Mouse (Mus musculus) adipocyte (in vitro differentiated cells): ENCODE results near the gene Prss35.

Experiments used
- DNase-seq: peaks from one replicate; pipeline ENCODE4 v3.0.0-alpha.2; 2016; ENCODE audit warnings: low spot score

The Prss35 gene

DNA sequence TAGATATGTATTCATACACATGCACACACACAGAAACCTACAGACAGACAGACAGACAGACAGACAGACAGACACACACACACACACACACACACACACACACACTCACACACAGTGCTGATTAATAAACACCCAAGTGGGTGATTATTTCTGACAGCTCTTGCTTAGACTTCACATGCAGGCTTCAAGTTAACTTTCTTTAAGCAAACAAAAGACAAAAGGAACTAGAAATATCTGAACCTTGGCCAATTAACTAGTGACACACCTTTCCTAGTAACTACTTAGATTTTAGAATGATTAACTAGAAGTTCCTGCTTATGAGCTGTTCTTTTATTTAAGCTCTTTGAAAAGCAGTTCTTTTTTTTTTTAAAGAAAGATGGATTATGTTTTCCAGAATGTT, 9.1 kb upstream of the Prss35 start:
- DNase-seq = no peak

- DNase-seq = no peak
Observed at GRCm38 (mm10) chr9:86734795-86735194, 8.7 kb upstream of the Prss35 start.

DNA sequence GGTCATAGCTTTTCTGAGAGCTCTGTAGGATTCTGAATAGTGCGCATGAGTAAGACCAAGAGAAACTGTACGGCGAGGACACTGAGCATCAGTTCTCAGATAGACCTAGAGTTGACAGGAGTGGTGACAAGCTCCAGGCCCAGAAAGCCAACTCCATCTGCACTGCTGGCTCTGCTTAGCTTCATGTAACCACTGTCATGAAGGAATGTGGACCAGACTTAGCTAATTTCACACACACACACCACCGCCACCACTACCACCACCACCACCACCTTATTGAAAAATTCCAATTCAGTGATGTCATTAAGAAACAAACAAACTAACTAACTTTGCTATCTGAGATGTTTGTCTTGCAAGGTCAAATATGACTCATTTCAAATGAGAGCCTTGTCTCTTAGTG, 6.5 kb upstream of the Prss35 start:
- DNase-seq = no peak

DNA sequence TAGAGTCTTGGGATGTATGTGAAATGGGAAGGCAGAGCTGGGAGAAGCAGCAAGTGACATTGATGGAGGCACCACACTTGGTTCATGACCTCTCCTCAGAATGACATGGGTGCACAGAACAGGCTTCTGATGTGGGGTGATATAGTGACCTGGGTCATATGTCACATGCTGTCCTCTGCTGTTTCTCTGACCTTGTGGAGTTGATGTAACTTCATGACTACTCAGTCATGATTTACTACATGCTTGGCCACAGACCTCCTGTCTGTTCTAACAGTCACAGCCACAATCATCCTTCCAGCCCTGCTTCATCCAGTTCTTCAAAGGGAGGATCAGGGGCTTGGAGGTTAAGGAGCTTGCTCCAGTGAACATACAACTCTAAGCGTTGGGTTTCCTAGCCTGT, 5.4 kb upstream of the Prss35 start:
- no peak for DNase-seq

GRCm38 (mm10) chr9:86738801-86739200, 4.6 kb upstream of the Prss35 start:
- no peak for DNase-seq

- DNase-seq = no peak
Observed at GRCm38 (mm10) chr9:86739971-86740370, 3.5 kb upstream of the Prss35 start.

DNA sequence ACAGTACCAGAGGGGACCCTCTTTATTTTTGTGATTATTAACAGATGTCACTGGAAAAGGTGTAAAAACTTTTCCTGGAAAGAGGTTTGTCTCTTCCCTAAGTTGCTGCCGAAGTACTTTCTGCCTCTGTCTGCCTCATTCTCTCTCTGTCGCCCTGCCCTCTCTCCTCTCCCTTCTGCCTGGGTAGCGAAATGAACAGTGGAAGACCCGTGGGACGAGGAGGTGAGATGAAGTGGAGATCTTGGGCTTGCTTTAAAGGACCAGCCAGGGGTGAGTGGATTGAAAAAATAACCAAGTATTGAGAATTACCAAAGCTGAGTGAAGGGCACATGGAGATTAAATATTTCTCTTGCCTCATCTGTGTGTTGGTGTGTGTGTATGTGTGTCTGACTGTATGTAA, 592 bp downstream of the Prss35 start:
- no peak for DNase-seq

DNA sequence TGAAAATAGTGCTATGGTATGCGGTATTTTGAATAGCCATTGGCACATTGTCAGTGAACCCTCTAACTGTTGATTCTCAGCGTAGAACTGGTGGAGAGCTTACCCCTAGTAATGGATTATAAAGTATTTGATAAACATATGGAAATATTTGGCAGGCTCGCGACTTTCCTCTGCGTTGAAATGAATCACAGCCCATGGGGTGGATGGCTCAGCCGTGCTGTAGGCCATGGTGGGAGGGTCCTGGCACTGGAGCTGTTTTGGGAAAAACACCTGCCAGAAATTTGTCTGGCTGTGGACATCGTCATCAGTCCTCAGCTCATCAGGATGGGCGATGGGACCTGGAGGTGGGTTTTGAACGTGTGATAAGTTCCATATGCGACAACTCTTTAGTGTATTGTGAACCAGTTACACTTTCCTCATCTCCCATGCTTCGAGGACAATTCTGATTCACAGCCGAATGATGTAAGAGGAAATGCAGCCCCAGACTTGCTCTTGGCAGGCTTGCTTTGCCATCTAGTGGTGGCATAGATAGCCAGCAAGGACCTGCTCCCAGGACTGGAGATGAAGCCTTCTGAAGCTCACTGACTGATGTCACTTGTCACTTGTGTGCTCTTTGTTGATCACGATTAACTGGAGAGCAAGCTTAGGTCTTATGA, 2.6 kb downstream of the Prss35 start:
- peak; percentile 88 for DNase-seq

DNA sequence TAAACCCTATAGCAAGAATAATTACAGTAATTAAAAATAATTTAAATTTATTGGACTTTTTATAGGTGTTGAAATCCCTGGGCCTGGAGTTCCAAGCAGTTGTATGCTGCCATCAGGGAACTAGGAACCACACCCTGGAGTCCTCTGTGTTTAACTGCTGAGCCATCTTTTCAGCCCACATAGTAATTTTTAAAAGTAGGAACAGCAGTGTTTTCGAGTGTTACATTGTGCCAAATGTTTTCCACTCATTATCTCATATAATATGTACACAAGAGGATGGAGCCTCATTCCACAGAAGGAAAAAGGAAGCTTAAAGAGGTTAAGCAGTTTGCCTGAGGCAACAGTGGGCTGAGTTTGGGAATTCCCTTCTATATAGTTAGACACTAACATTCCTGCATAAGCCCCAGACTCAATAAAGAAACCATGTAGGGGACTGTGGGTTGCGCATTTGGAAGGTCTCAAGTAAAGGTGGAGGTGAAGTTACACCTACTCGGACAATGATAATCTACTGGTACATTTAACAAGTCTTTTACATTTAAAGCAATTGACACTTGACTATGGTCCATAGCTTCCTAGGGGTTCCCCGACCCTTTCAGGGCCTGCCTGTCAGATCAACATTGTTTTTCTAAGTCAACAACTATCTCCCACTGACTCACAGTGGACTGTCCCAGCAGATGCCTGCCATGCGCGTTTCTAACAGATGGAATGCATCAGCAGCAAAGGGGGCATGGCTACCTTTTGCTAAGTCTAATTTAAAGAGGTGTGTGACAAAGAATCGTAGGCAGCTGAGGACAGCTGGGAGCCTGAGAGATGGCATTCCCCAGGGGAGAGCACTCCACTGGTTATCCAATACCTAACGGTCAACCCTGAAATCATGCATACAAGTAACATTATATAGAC, 19.3 kb downstream of the Prss35 start:
- no peak for DNase-seq

DNA sequence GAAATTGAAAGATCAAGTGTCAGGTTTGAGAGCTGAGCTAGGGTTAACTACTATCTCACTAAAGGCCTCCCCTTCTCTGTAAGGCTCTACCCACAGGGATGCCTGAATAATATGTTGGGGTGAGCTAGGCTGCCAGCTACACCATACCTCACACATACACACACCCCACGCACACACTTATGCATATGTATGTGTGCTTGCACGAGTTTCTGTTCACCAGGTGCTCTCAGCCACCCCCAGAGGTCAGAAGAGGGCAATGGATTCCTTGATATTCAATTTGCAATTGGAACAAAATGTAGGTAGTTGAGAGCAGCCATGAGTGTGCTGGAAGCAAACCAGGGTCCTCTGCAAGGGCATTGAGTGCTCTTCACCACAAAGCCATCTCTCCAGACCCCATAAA, 20.6 kb downstream of the Prss35 start:
- no peak for DNase-seq

DNA sequence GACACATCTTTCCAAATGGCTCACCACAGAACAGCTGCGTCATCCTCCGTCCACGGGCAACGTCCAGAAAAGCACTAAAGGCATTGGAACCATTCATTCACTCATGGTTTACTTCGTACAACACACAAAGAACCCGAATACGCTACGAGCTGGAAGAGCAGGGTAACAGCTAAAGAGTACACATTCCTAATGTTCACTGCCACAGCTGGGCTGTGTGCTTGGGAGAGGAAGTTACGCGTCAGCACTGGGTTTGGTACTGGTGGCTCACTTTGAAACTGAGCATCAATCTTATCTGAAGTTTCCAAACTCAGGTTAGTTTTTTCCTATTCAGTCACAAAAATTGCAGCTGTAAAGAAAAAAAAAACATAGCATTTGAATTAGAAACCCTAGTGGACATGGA, 23.5 kb downstream of the Prss35 start:
- no peak for DNase-seq

GRCm38 (mm10) chr9:86772897-86773296, 29.4 kb downstream of the Prss35 start:
- no peak for DNase-seq

- DNase-seq = no peak
Observed at GRCm38 (mm10) chr9:86773996-86774395, 30.5 kb downstream of the Prss35 start.

DNA sequence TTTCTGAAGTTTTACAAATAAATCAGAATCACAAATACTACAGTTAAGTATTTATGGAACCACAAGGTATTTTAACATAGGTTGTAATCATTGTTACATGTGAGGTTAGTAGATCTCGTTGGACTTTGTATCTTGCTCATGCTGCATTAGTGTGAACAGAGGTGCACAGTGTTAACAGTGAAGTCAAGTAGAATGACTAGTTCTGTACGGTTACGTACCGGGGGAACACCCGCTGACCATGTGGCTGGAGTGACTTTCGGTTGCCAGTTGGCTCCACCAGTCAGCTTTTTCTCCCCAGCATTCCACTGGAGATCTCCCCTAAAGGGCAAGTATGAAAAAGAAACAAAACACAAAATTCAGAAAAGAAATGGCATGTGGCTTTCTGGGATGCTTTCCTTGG, 31.9 kb downstream of the Prss35 start:
- no peak for DNase-seq

- no peak for DNase-seq
Observed at GRCm38 (mm10) chr9:86777309-86777708, 33.9 kb downstream of the Prss35 start.

GRCm38 (mm10) chr9:86778212-86778611, 34.8 kb downstream of the Prss35 start:
- no peak for DNase-seq

DNA sequence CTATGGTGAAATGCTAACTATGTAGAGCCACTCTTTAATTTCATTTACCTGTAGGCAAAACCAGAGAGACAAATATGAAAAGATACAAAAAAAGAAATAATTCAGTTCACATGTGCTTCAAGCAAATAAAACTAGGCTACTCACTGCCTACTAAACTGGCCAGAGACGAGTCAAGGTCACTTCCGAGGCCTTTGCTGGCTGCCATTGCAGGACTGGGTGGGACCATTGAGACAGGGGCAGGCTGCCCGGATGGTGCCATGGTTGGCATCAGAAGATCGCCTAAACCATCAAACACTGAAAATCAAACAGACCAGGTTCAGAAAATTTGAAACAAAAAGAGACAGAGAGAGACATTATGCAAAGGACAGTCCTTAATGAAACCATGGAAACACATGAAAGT, 38.0 kb downstream of the Prss35 start:
- DNase-seq = no peak

- DNase-seq = no peak
Observed at GRCm38 (mm10) chr9:86782836-86783235, 39.4 kb downstream of the Prss35 start.

DNA sequence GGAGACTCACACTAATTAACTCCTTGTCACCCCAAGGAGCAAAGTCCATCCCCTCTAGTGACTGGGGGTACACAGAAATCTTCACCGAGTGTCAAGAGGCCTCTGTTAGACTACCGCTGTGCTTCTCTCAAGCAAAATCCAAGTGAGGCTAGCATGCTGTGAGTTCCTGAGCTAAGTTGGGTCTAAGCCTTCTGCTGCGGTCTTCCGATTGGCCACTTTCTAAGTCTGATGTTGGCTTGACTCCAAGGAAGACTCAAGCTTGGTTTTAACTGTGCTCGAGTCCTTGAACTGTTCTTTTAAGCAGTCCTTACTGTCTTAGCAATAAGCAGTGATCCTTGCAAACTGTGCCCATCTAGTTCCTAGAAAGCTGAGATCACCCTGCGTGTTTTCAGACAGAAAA, 45.7 kb downstream of the Prss35 start:
- no peak for DNase-seq

DNA sequence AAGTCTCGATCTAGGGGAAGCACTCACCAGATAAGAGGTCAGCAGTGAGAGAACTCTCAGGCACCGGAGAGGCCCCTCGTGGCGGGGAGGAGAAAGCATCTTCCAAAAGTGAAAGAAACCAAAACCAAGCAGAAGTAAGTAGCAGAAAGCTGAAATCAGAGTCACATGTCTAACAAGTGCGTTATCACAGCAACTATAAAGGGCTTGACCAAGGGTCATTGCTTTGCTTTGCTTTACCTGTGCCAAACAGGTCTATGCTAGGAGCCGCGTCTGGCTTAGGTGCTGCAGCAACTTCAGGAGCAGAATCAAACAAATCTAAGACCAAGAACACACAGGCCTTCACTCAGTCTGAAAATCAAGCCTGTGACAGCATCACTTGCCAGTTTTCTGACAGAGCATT, 48.5 kb downstream of the Prss35 start:
- no peak for DNase-seq

DNA sequence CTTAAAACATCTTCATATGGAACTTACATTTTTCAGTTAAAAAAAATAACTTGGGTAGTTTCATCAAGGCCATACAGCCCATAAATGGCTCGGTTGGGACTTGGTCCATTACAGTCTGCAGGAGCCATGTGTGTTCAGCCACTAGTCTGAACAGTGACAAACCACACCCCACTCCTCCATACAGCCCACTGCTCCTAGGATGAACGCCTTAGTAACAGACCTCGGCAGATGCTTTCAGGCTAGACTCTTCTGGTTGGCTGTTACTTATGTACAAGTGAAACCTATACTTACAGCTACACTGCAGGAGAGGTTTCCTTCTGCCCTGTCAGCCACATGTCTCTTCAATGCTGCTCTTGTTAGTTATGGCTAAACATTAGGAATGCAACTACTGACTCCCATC, 51.8 kb downstream of the Prss35 start:
- DNase-seq = no peak

- DNase-seq = no peak
Observed at GRCm38 (mm10) chr9:86797553-86797952, 54.1 kb downstream of the Prss35 start.

DNA sequence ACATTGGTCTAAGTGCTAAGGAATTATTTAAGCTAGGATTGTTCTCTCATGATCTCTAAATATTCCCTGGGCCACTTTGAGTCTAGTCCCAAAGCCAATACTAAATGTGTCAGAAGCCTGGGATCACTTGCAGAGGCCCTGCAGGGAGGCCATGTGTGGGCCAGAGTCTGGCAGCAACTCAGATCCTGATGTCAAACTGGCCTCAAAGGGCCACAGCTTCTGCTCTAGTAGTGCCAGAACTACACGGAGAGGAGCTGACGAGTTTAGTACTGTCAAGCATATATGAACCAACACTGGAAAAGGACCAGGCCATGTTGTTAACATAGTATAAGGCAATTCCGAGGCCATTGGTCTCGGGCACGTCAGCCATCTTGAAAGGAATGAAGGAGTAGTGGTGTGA, 54.7 kb downstream of the Prss35 start:
- peak; percentile 29 for DNase-seq

- no peak for DNase-seq
Observed at GRCm38 (mm10) chr9:86798686-86799085, 55.2 kb downstream of the Prss35 start.
